Mouse (Mus musculus) naive thymus-derived CD4-positive, alpha-beta T cell, adult 2 months (primary cell): ENCODE data around the gene Scp2.
"Not testable (repeated sequence)": the region's sequence is repeated elsewhere in the genome, so short reads cannot be mapped to it uniquely, and the experiment has no call there.

Experiments
- DNase-seq: peaks from one replicate; pipeline ENCODE4 v3.0.0-alpha.2; 2011; ENCODE audit warnings: low read depth

Gene Scp2

DNA sequence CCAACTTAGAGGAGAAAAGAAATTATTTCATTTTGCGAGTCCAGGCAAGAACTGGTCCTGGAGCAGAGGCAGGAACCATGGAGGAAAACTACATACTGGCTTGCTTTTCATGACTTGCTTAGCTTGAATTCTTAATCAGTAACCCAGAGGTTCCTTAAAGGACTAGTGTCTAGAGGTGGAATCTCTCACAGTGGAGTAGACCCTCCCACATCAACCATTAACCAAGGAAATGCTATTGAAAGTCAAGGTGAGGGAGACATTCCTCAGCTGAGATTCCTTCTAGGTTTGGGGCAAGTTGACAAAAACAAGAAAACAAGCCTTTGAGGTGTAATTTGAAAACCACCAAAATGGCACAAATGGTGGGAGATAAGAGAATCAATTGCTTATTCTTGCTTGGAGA is at the start of gene Scp2:
Gene Scp2, minus strand, starts transcription at position 119 of the 400 bp plus-strand sequence.
- DNase-seq, result no peak

DNA sequence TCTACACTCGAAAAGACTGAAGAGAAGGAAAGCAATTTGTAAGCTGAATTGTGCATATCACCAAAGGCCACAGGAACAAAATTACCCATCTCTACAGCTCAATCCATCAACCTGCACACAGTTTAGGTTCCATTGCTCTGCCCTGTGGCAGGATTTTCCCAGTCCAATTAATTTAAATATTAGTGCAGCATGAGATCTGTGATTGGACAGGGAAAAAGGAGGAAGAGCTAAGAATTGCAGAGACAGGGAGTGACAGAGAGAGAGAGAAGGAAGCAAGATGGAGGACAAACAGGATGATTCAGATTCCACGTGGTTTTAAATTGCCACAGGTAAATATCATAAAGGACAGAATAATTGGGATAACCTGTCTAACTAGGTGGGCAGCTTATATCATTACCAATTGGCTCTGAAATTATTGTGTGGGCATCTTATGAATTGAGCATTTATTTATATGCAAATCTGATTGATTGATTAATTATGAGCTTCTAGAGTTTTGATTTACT is 48.1 kb upstream of the Scp2 start:
- DNase-seq, result no peak

DNA sequence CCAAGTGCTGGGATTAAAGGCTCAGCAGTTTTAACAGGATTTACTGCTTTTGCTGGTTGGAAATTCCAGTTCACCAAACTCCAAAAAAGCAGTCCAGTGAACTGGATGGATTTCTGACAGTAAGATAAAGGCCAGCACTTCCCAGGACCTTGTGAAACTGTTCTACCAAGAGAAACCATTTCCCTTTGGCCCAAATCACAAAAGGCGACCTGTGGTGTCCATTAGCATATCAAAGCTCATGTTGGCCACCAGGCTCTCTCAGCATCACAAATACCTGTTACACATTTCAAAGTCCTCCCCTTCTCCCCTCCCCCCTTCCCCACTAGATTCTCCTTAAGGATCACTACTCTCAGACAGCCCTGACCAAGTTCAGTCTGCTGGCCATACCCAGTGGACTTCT is 37.5 kb upstream of the Scp2 start:
- DNase-seq, result no peak

DNA sequence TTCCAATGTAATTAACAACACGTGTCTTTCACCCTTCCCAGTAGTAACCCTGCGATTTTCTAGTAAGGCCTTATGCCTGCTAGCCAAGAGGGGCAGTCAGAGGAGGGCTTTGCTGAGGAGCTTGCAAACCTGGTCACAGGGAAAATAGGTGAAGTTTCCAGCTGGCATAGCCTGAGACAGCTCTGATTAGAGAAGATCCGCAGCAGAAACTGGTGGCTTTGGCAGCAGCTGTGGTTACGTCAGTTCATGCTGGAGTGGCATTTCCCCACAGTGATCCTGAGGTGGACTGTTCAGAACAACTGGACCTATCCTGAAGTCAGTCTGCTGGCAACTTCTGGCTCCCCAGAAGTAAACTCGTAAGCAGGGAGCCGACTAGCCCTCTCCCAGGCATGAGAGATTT is 23.3 kb upstream of the Scp2 start:
- no peak for DNase-seq

DNA sequence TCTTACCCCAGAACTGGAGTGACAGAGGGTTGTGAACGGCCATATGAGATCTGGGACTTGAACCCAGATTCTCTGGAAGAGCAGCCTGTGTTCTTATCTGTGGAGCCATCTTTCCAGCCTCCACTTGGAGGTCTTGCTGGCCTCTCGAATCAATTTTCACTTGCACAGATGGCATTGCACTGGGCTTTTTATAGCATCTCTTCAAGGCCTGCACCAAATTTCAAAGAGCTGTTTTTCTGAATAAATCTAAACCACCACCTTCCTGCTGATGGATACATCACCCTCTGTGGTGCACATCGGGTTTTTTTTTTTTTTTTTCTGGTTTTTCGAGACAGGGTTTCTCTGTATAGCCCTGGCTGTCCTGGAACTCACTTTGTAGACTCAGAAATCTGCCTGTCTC is 22.1 kb upstream of the Scp2 start:
- no peak for DNase-seq

DNA sequence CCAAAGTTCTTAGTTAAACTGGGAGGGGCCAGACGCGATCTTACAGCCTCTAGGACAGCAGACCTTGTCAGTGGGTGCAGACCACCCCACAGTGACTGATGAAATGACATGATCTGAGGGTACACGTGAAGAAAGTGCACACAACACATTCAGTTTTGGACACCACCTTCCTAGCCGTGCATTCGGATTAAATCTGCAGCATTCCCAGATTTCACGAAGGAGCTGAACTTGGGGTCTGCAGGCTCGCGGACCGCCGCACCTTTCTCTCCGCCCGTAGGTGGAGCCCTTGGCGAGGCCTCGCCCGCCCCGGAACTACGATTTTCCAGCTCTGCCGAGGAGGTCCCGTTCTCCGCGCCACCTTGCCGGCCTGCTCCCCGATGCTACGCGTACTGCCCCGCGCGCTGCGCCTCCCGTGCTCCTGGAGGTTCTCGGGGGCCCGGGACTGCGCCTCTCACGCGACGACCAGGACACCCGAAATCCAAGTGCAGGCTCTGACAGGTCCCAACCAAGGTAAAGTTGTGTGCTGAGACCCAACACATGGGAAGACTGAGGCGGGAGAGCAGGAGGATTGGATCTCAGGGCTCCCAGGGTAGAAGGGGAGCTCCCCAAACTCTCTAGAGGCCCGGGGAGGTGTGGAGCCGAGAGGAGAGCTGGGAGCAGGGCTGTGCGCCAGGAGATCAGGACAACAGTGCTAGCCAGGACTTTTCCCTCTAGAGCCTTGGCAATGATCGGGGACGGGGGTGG is 20.5 kb upstream of the Scp2 start, which contains the start of gene Echdc2:
Gene Echdc2, plus strand, starts transcription at position 286 of the 744 bp plus-strand sequence.
- DNase-seq, result peak; percentile 15

DNA sequence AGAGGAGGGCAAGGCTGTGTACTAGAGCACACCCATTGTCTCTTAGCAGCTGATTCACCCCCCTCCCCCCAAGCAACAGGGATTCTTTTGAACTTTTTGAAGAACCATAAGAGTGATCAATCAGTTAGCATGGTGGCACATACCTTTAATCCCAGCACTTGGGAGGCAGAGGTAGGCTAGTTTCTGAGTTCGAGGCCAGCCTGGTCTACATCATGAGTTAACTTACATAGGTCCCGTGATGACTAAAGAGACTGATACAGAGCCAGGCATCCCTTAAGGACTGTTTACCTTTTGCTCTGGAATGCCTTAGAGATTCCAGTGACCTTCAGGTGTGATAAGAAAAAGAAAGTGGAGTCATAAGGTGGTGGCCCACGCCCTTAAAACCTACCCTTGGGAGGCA is 18.5 kb upstream of the Scp2 start:
- DNase-seq, result no peak

DNA sequence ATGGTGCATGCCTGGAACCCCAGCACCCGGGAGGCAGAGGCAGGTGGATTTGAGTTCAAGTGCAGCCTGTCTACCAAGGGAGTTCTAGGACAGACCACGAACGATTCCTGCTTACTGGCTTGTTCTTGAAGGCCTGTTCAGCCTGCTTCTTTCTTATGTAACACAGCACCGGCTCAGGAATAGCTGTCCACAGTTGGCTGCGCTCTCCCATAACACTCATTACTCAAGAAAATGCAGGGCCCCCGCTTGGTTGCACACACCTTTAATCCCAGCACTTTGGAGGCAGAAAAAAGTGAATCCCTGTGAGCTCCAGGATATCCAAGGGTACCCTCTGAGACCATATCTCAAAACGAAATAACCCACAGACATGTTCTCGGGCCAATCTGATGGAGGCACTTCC is 17.1 kb upstream of the Scp2 start:
- DNase-seq, result no peak

DNA sequence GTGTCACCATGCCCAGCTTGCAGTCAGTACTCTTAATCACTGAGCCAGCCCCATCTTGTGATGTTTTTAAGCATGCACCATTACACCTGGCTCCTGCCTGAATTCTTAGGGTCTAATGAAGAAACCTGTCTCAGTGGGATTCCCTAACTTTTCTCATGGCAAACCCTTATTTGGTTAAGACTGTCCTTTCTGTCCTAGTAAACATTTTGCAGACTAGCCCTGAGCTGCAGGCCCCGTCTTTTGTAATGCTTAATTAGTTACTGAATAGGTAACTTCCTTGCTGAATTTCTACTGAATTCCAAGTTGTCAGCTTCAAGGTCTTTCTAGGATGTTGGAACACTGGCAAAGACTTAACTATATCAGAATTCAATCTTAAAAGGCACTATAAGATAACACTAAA is 10.3 kb upstream of the Scp2 start:
- DNase-seq, result not testable (repeated sequence)

DNA sequence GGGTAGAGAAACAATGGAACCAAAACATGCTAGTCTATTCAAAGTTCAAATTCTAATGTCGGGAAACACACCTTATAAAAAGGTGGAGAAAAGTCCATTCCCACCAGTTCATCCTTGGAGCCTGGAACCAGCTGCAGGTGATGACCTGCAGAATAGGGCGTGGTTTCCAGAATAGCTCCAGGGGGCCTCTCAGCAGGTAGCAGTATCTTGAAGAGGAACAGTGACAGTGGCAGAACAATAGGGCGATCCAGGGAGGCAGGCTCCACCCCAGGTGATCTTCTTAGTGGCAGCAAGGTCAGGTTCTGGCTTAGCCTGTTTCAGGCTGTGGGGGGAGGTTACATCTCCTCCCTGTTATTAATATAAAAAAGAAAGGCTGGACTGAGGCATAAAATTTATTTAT is 756 bp upstream of the Scp2 start:
- DNase-seq, result not testable (repeated sequence)

DNA sequence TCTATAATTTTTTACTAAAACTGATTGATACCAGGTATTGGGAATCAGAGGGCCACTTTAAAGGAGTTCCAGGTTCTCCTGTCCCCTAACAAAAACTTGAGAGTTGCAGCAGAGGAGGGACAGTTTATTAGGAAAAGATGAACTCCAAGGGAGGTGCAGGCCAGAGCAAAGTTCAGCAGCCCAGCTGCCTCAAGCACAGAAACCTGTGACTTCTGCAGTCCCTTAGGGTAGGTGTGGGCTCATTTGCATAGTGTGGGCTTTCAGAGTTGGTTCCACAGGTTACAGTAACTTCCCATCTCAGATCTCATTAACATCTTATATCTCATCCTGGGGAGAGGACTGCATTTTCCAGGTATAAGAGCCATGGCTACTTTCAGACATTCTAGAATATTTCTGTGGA is 1.0 kb downstream of the Scp2 start:
- no peak for DNase-seq

DNA sequence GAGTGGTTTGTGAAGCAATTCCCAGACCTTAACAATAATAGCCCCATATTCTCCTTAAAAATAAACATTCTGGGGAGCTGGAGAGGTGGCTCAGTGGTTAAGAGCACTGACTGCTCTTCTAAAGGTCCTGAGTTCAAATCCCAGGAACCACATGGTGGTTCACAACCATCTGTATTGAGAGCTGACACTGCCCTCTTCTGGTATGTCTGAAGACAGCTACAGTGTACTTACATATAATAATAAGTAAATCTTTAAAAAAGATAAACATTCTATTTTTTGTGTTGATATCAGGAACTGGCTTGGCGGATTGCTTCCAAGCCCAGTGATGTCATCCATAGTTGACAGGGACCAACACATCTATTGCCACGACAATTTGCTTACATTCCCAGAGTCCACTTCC is 1.6 kb downstream of the Scp2 start:
- peak; percentile 34 for DNase-seq

DNA sequence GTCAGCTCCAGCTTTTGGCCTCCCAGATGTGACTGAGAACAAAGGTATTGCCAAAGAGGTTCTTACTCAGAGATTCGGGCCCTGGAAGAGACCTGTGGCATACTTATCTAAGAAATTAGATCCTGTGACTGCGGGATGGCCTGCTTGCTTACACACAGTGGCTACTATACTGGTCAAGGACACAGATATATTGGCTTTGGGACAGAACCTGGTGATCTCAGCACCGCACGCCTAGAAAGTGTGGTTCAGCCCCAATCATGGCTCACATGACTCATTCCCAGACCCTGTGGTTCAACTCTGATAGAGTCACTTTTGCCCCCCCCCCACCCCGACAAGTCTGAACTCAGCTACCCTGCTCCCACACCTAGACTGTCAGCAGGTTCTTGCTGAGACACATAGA is 7.9 kb downstream of the Scp2 start:
- DNase-seq, result no peak

DNA sequence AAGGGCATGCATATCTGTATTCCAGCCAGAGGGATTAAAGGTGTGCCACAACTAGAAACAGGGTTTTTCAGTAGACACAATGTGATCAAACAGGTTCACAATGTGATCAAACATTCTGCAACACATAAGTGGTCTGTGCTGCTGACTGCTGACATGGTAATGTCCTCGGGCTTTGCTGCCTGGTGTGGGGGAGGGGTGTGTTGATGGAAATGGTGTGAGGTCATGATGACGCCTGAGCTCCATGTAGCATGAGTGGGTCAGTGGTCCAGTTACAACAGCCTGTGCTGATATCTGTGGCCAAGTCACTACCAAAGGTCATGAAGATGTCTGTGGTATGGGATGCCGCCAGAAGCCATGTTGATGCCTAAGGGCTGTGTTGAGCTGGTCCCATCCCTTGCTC is 14.3 kb downstream of the Scp2 start:
- DNase-seq, result no peak

DNA sequence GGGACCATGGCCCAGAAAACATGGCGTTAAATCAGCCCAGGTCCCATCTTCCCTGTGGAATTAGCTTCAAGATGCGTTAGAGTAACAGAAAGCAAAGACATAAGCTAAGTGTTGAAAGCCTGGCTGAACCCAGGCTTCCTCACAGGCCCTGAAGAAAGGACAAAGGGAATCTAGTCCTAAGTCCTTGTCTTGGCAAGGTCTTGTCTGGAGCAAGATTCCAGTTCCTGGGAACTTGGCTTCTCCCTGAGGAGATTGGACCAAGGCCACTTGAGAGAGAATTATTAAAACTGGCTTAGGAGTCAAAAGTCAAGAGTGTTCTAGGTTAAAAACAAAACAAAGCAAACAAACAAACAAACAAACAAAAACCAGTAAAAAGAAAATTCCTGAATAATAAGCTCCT is 16.5 kb downstream of the Scp2 start:
- no peak for DNase-seq

DNA sequence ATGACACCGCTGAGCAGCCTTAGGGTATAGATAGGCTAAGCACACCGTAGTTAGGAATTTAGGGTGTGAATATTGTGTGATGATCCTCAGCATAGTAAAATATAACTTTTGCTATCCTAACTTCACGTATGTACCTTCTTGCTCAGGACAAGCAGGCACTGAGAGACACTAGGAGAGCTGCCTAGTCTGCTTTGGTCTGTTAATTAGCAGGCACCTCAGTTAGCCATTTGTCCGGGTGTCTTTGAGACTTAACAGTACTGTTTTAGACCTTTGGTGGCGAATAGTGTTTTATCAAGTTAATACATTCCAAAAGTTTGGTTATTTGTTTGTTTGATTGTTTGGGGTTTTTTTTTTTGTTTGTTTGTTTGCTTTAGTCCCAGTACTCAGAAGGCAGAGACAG is 17.3 kb downstream of the Scp2 start:
- no peak for DNase-seq

DNA sequence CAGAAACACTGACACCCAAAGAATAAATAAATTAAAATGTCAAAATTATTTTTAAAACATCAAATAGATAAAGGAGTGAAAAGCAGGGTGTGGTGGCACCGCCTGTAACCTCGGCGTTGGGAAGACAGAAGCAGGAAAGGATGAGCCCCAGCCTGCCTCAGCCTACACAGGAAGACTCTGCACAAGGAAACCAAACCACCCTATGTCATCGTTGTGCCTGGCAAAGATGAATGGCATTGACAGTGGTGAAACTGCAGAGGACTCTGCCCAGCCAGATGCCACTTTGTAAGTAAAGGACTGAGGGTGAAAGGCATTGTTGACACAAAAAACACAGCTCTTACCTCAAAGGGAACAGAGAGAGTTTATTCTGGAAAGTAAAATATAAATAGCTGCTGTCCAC is 18.5 kb downstream of the Scp2 start:
- no peak for DNase-seq

DNA sequence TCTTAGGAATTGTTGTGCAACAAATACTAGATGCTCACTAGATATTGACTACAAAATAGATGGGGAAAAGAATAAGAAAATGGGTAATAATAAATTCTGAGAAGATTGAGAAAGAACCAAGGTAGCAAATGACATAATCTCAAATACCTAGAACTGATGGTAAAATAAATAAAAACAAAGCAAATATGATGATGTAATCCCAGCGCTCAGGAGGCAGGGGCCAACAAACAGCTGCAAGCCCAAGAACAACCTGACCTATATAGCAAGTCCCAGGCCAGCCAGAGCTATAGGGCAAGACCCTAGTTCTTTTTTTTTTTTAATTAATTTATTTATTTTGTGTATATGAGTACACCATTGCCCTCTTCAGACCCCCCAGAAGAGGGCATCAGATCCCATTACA is 20.7 kb downstream of the Scp2 start:
- DNase-seq, result no peak

DNA sequence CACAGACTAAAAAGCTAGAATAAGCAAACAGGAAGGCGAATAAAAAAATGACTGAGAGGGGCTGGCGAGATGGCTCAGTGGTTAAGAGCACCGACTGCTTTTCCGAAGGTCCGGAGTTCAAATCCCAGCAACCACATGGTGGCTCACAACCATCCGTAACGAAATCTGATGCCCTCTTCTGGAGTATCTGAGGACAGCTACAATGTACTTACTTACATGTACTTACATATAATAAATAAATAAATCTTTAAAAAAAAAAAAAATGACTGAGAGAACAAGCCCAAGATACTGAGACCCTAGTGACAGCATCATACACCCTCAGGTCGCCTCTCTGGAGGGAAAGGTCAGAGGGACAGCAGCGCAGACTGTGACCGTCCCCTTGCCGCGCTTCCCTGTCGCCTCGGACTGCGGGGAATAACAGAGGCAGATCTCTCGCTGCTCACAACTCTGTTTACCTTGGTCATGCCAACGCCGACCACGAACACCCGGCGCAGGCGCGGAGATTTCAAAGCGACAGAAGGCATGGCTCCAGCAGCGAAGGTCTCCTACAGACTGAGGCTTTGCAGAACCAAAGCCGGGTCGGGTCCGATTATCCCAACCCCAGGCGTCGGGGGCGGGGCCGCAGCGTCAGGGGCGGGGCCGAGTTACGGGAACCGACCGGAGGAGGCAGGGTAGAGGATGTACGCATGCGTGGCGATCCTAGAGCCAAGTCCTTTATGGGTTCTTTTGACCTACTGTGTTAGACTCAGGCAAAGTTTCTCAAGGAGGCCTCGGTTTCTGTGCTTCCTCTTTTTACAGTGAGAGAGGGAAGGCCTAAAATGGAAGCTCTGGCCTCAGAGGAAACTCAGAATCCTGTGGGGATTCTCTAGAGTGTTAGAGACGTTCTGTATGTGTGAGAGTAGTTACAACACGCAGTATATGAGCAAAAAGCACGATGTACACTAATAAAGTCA is 26.6 kb downstream of the Scp2 start:
- peak; percentile 90 for DNase-seq

DNA sequence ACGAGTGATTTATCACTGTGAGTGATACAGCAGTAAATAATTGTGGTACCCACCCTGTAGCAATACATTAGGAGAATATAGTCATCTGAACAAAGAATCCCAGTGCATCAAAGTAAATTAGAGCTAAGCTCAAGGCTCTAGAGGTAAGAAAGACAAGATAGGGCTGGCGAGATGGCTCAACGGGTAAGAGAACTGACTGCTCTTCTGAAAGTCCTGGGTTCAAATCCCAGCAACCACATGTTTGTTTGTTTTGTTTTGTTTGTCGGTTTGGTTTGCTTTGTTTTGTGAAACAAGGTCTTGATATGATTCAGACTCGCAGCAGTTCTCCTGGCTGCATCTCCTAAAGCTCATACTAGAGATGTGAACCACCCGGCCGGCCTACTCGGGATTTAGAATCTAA is 27.3 kb downstream of the Scp2 start:
- DNase-seq, result no peak

DNA sequence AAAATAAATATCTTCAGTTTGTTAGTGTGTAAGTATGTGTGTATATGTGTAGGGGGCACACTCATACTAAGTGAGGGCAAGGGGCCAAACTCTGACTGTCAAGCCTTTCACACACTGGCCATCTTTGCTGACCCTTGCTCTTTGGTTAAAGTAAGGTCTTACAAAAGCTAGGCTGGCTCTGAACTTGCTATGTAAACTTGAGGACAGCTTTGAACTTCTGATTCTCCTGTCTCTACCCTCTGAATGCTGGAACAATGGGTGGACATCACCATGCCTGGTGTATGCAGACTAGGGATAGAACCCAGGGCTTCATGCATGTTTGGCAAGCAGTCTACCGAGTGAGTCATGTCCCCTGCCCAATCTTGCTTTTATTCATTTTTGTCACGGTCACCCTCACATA is 28.3 kb downstream of the Scp2 start:
- DNase-seq, result peak; percentile 7

DNA sequence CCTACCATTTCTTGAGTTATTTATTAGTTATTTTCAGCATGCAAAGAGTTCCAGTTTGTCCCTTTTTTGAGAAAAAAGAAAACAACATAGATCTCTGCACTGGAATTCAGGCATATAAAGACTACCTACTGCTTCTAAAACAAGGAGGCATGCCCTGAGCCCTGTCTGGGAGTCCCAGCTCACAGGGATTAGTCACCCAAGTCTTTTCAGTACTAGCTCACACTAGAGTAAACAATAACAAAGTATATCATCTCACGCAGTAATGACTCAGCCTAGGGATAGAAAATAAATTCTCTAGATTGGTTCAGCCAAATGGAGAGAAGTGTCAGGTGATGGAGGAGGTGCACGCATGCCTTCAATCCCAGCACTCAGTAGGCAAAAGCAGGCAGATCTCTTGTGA is 34.1 kb downstream of the Scp2 start:
- DNase-seq, result no peak

DNA sequence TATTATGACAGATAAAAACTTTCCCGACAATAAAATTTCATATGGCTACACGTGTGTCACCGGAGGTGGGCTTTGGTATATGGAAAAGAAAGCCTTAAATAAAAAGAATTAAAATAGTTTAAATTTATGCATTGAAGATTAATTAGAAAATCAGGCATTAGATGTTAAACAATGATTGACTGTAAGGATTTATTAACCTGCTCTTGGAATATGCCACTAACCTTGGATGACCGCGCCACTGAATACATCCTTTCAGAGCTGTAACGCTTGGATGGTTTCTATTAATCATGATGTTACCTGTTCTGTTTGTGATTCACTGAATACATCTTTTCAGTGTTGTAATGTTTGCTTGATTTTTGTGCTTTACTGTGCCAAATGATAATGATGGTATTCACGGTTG is 35.1 kb downstream of the Scp2 start:
- no peak for DNase-seq
